Mouse (Mus musculus) embryonic facial prominence, embryonic 13.5 days (tissue): ENCODE data around the gene Rc3h1. TPM values are rescaled to one million over a fixed set of nuclear protein-coding genes. Genes with fewer than 3 reads are reported as not detected.
"Not testable (repeated sequence)": the region's sequence is repeated elsewhere in the genome, so short reads cannot be mapped to it uniquely, and the experiment has no call there.

Experiments
- ATAC-seq: fragments of 200-750 bp; cut with Nextera tagmentation; 2 replicates; pipeline ENCODE4 v1.8.0; 2017; ENCODE audit warnings: low read depth; ENCODE audit not compliant: insufficient number of reproducible peaks, insufficient read depth, low FRiP score, low TSS enrichment
- H3K27ac ChIP-seq: fragments of 300-500 bp; sonication (generic); 2 replicates; pipeline ENCODE4 v1.5.1; 2015; ENCODE audit warnings: moderate library complexity, mild to moderate bottlenecking, inconsistent platforms
- H3K27me3 ChIP-seq: fragments of 300-500 bp; sonication (generic); 2 replicates; pipeline ENCODE4 v1.6.1; 2015; ENCODE audit warnings: mild to moderate bottlenecking, inconsistent platforms
- H3K36me3 ChIP-seq: fragments of 300-500 bp; sonication (generic); 2 replicates; pipeline ENCODE4 v1.6.1; 2015; ENCODE audit warnings: mild to moderate bottlenecking, inconsistent platforms
- H3K4me1 ChIP-seq: fragments of 300-500 bp; sonication (generic); 2 replicates; pipeline ENCODE4 v1.6.1; 2015; ENCODE audit warnings: inconsistent platforms
- H3K4me2 ChIP-seq: fragments of 300-500 bp; sonication (generic); 2 replicates; pipeline ENCODE4 v1.6.1; 2015; ENCODE audit warnings: moderate library complexity, mild to moderate bottlenecking, inconsistent platforms
- H3K4me3 ChIP-seq: fragments of 300-500 bp; sonication (generic); 2 replicates; pipeline ENCODE4 v1.5.1; 2015; ENCODE audit warnings: mild to moderate bottlenecking, inconsistent platforms
- H3K9ac ChIP-seq: fragments of 300-500 bp; sonication (generic); 2 replicates; pipeline ENCODE4 v1.6.1; 2015; ENCODE audit warnings: mild to moderate bottlenecking, inconsistent platforms
- H3K9me3 ChIP-seq: fragments of 300-500 bp; sonication (generic); 2 replicates; pipeline ENCODE4 v1.6.1; 2016; ENCODE audit warnings: inconsistent platforms
- WGBS: fragments of 180-500 bp; shearing (Covaris S2); methylation state at CpG from one replicate; pipeline ENCODE4 v1.1.7; 2015; ENCODE audit warnings: mixed read lengths; 5-methylcytosine and 5-hydroxymethylcytosine counted together
- polyA plus RNA-seq: library from polyadenylated mRNA; unstranded; fragments of >200 nt; fragmentation: Nextera tagmentation; extraction: Ambion mirVana; gene quantifications from 2 replicates; pipeline ENCODE4 v1.2.1, GENCODE M21; 2015

The Rc3h1 gene
- polyA plus RNA-seq, 1 experiment from 2014 or later: 7.8 TPM

- Histone ChIP-seq H3K9me3 (no peaks in the 10 kb centered on the region), H3K4me3 (no peak overlapping the region), H3K36me3 (peaks cover 74% of the 10 kb centered on the region), H3K4me1 (no peaks in the 10 kb centered on the region), H3K27me3 (no peaks in the 10 kb centered on the region), H3K4me2 (no peak overlapping the region), H3K9ac (no peak overlapping the region), H3K27ac (no peak overlapping the region)
- ATAC-seq: no peak
- WGBS: 88% methylated on average over 1 of the region's 1 CpGs
These were observed 61.0 kb downstream of the Rc3h1 start for GRCm38 (mm10) chr1:160967268-160967667.

- no peaks in the 10 kb centered on the region for H3K27me3 ChIP-seq
- no peaks in the 10 kb centered on the region for H3K9me3 ChIP-seq
- H3K4me1 ChIP-seq: no peaks in the 10 kb centered on the region
- WGBS: 79% methylated on average over 5 of the region's 5 CpGs
- H3K36me3 ChIP-seq: peaks cover 61% of the 10 kb centered on the region
- H3K9ac ChIP-seq: no peak overlapping the region
- H3K4me2 ChIP-seq: no peak overlapping the region
- no peak overlapping the region for H3K4me3 ChIP-seq
- no peak overlapping the region for H3K27ac ChIP-seq
- no peak for ATAC-seq
These were observed 62.4 kb downstream of the Rc3h1 start for GRCm38 (mm10) chr1:160968643-160969042.

- Histone ChIP-seq H3K9ac (no peak within 1 kb of the TSS), H3K27ac (no peak within 1 kb of the TSS), H3K27me3 (no peaks in the 10 kb centered on the region), H3K4me2 (no peak within 1 kb of the TSS), H3K36me3 (peaks cover 7% of the 10 kb centered on the region), H3K4me3 (no peak within 1 kb of the TSS), H3K4me1 (no peaks in the 10 kb centered on the region), H3K9me3 (no peaks in the 10 kb centered on the region)
- ATAC-seq: no peak
- 87% methylated on average over 4 of the region's 4 CpGs for WGBS
These were observed 72.0 kb downstream of the Rc3h1 start, which contains the start of gene Serpinc1 for GRCm38 (mm10) chr1:160978071-160978735. Serpinc1 (plus strand) TSS chr1:160978585.

- 83% methylated on average over 5 of the region's 5 CpGs for WGBS
- no peaks in the 10 kb centered on the region for H3K4me1 ChIP-seq
- H3K27ac ChIP-seq: no peak overlapping the region
- H3K9me3 ChIP-seq: no peaks in the 10 kb centered on the region
- H3K9ac ChIP-seq: no peak overlapping the region
- H3K4me3 ChIP-seq: no peak overlapping the region
- H3K27me3 ChIP-seq: no peaks in the 10 kb centered on the region
- no peak overlapping the region for H3K4me2 ChIP-seq
- peaks cover 7% of the 10 kb centered on the region for H3K36me3 ChIP-seq
- ATAC-seq: no peak
These were observed 73.8 kb downstream of the Rc3h1 start for GRCm38 (mm10) chr1:160980021-160980420.

- no peak for ATAC-seq
- no peaks in the 10 kb centered on the region for H3K4me1 ChIP-seq
- H3K4me3 ChIP-seq: no peak overlapping the region
- no peak overlapping the region for H3K9ac ChIP-seq
- H3K36me3 ChIP-seq: peaks cover 3% of the 10 kb centered on the region; the same call in 1 of the 2 replicates
- no peak overlapping the region for H3K27ac ChIP-seq
- no peaks in the 10 kb centered on the region for H3K27me3 ChIP-seq
- 83% methylated on average over 8 of the region's 8 CpGs for WGBS
- no peaks in the 10 kb centered on the region for H3K9me3 ChIP-seq
- no peak overlapping the region for H3K4me2 ChIP-seq
These were observed 74.5 kb downstream of the Rc3h1 start for GRCm38 (mm10) chr1:160980537-160981234.

- H3K9me3 ChIP-seq: no peaks in the 10 kb centered on the region
- 79% methylated on average over 4 of the region's 4 CpGs for WGBS
These were observed 75.1 kb downstream of the Rc3h1 start for GRCm38 (mm10) chr1:160981337-160981736.

GRCm38 (mm10) chr1:160982887-160983286 lies 76.7 kb downstream of the Rc3h1 start:
- no peaks in the 10 kb centered on the region for H3K4me1 ChIP-seq
- no peak for ATAC-seq
- WGBS: 81% methylated on average over 3 of the region's 3 CpGs

More at GRCm38 (mm10) chr1:160981337-160981736, 75.1 kb downstream of the Rc3h1 start:
- Histone ChIP-seq H3K9ac (no peak overlapping the region), H3K27me3 (no peaks in the 10 kb centered on the region), H3K36me3 (peaks cover 3% of the 10 kb centered on the region; the same call in 1 of the 2 replicates), H3K27ac (no peak overlapping the region), H3K4me2 (no peak overlapping the region), H3K4me3 (no peak overlapping the region), H3K4me1 (no peaks in the 10 kb centered on the region)
- no peak for ATAC-seq

GRCm38 (mm10) chr1:160984731-160985130 lies 78.5 kb downstream of the Rc3h1 start:
- ATAC-seq: not testable (repeated sequence)

More at GRCm38 (mm10) chr1:160982887-160983286, 76.7 kb downstream of the Rc3h1 start:
- H3K9ac ChIP-seq: no peak overlapping the region
- H3K9me3 ChIP-seq: no peaks in the 10 kb centered on the region
- peaks cover 3% of the 10 kb centered on the region; the same call in 1 of the 2 replicates for H3K36me3 ChIP-seq
- no peak overlapping the region for H3K27ac ChIP-seq
- H3K27me3 ChIP-seq: no peaks in the 10 kb centered on the region
- H3K4me2 ChIP-seq: no peak overlapping the region
- no peak overlapping the region for H3K4me3 ChIP-seq

GRCm38 (mm10) chr1:160985477-160985876 lies 79.3 kb downstream of the Rc3h1 start:
- WGBS: 70% methylated on average over 6 of the region's 6 CpGs
- Histone ChIP-seq H3K36me3 (no peaks in the 10 kb centered on the region), H3K27me3 (no peaks in the 10 kb centered on the region), H3K27ac (no peak overlapping the region), H3K9me3 (no peaks in the 10 kb centered on the region), H3K4me2 (no peak overlapping the region), H3K4me3 (no peak overlapping the region), H3K4me1 (no peaks in the 10 kb centered on the region), H3K9ac (no peak overlapping the region)
- no peak for ATAC-seq

More at GRCm38 (mm10) chr1:160984731-160985130, 78.5 kb downstream of the Rc3h1 start:
- H3K4me3 ChIP-seq, H3K36me3 ChIP-seq, H3K9me3 ChIP-seq, H3K9ac ChIP-seq, H3K27ac ChIP-seq, H3K4me2 ChIP-seq, H3K4me1 ChIP-seq, H3K27me3 ChIP-seq: not testable (repeated sequence)
- 40% methylated on average over 1 of the region's 1 CpGs for WGBS

GRCm38 (mm10) chr1:160986881-160987635 lies 80.8 kb downstream of the Rc3h1 start:
- WGBS: 80% methylated on average over 17 of the region's 17 CpGs
- Histone ChIP-seq H3K27me3 (no peaks in the 10 kb centered on the region), H3K27ac (no peak overlapping the region), H3K36me3 (no peaks in the 10 kb centered on the region), H3K4me1 (no peaks in the 10 kb centered on the region), H3K9ac (no peak overlapping the region), H3K4me3 (no peak overlapping the region), H3K9me3 (no peaks in the 10 kb centered on the region), H3K4me2 (no peak overlapping the region)
- no peak for ATAC-seq

GRCm38 (mm10) chr1:160989395-160989794 lies 83.2 kb downstream of the Rc3h1 start:
- no peak overlapping the region for H3K27ac ChIP-seq
- H3K36me3 ChIP-seq: no peaks in the 10 kb centered on the region
- 85% methylated on average over 15 of the region's 15 CpGs for WGBS
- H3K4me3 ChIP-seq: no peak overlapping the region
- H3K9me3 ChIP-seq: no peaks in the 10 kb centered on the region
- no peaks in the 10 kb centered on the region for H3K27me3 ChIP-seq
- H3K4me2 ChIP-seq: no peak overlapping the region
- ATAC-seq: no peak
- no peak overlapping the region for H3K9ac ChIP-seq
- no peaks in the 10 kb centered on the region for H3K4me1 ChIP-seq
